Mouse (Mus musculus) forebrain, embryonic 16.5 days (tissue): Measurements from ENCODE around the gene Gm4981. TPM values are rescaled to one million over a fixed set of nuclear protein-coding genes. Genes with fewer than 3 reads are reported as not detected.
"Not testable (repeated sequence)": the region's sequence is repeated elsewhere in the genome, so short reads cannot be mapped to it uniquely, and the experiment has no call there.

ENCODE experiments used
- ATAC-seq: fragments of 200-750 bp; cut with Nextera tagmentation; 2 replicates; pipeline ENCODE4 v1.8.0; 2017; ENCODE audit warnings: mild to moderate bottlenecking, moderate library complexity
- H3K27ac ChIP-seq: fragments of 300-500 bp; sonication (generic); 2 replicates; pipeline ENCODE4 v1.5.1; 2014; ENCODE audit warnings: low read length, control low read depth
- H3K27me3 ChIP-seq: fragments of 300-500 bp; sonication (generic); replicated peaks from 2 replicates; pipeline ENCODE4 v1.6.1; 2014; ENCODE audit warnings: low read length; ENCODE audit not compliant: control insufficient read depth, insufficient read depth
- H3K36me3 ChIP-seq: fragments of 300-500 bp; sonication (generic); 2 replicates; pipeline ENCODE4 v1.6.1; 2014; ENCODE audit not compliant: control insufficient read depth, insufficient read depth
- H3K4me1 ChIP-seq: fragments of 300-500 bp; sonication (generic); replicated peaks from 2 replicates; pipeline ENCODE4 v1.6.1; 2014; ENCODE audit warnings: low read length; ENCODE audit not compliant: control insufficient read depth, insufficient read depth
- H3K4me2 ChIP-seq: fragments of 300-500 bp; sonication (generic); 2 replicates; pipeline ENCODE4 v1.6.1; 2014; ENCODE audit warnings: mild to moderate bottlenecking, low read length, control low read depth
- H3K4me3 ChIP-seq: fragments of 300-500 bp; sonication (generic); replicated peaks from 2 replicates; pipeline ENCODE4 v1.5.1; 2014; ENCODE audit warnings: mild to moderate bottlenecking, low read length, control low read depth
- H3K9ac ChIP-seq: fragments of 300-500 bp; sonication (generic); replicated peaks from 2 replicates; pipeline ENCODE4 v1.6.1; 2014; ENCODE audit warnings: low read depth, low read length, control low read depth
- H3K9me3 ChIP-seq: fragments of 300-500 bp; sonication (generic); 2 replicates; pipeline ENCODE4 v1.6.1; 2016; ENCODE audit warnings: low read length; ENCODE audit not compliant: control insufficient read depth
- WGBS: fragments of 180-500 bp; shearing (Covaris S2); extraction: QIAGEN DNeasy Blood & Tissue Kit; methylation state at CpG from one replicate; pipeline ENCODE4 v1.1.7; 2014; 5-methylcytosine and 5-hydroxymethylcytosine counted together
- polyA plus RNA-seq: library from polyadenylated mRNA; unstranded; fragments of >200 nt; fragmentation: Nextera tagmentation; extraction: Ambion mirVana; gene quantifications from 2 replicates; pipeline ENCODE4 v1.2.1, GENCODE M21; 2015

Gene Gm4981
- not detected in 2 replicates for polyA plus RNA-seq

- no peaks in the 10 kb centered on the region for H3K36me3 ChIP-seq
- H3K9ac ChIP-seq: no peak within 1 kb of the TSS
These were observed at the start of gene Gm4981 for GRCm38 (mm10) chr10:58236613-58237012. Gene Gm4981 (minus strand): TSS chr10:58236701.

DNA sequence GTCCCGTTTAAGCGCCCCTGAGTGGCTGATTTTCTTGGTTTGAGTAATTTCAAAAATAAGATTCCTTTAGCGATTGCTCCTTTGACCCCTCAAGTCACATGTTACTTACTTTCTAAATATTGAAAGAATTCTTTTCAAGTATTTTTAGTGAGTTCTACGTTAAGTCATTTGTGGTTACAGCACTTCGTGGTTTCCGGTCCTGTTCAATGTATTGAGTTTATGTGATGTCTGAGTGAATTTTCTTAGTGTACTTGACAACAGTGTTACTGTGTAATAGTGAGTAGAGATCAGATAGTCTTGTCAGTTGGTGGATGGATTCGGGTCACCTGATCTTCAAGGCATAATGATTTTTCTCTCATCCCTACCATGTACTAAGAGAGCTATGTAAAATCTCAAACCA is 45.7 kb upstream of the Gm4981 start:
- no peak overlapping the region for H3K27ac ChIP-seq
- no peaks in the 10 kb centered on the region for H3K9me3 ChIP-seq
- WGBS: 95% methylated on average over 7 of the region's 7 CpGs
- no peak for ATAC-seq
- H3K9ac ChIP-seq: no peak overlapping the region
- no peaks in the 10 kb centered on the region for H3K27me3 ChIP-seq
- peaks cover 31% of the 10 kb centered on the region for H3K36me3 ChIP-seq
- no peak overlapping the region for H3K4me2 ChIP-seq
- no peak overlapping the region for H3K4me3 ChIP-seq
- no peaks in the 10 kb centered on the region for H3K4me1 ChIP-seq

More at GRCm38 (mm10) chr10:58236613-58237012, at the start of gene Gm4981:
- H3K4me1 ChIP-seq: no peaks in the 10 kb centered on the region
- 87% methylated on average over 10 of the region's 10 CpGs for WGBS
- ATAC-seq: no peak
- no peak within 1 kb of the TSS for H3K4me2 ChIP-seq
- peaks cover 13% of the 10 kb centered on the region for H3K9me3 ChIP-seq
- H3K27ac ChIP-seq: no peak within 1 kb of the TSS
- no peak within 1 kb of the TSS for H3K4me3 ChIP-seq
- no peaks in the 10 kb centered on the region for H3K27me3 ChIP-seq

DNA sequence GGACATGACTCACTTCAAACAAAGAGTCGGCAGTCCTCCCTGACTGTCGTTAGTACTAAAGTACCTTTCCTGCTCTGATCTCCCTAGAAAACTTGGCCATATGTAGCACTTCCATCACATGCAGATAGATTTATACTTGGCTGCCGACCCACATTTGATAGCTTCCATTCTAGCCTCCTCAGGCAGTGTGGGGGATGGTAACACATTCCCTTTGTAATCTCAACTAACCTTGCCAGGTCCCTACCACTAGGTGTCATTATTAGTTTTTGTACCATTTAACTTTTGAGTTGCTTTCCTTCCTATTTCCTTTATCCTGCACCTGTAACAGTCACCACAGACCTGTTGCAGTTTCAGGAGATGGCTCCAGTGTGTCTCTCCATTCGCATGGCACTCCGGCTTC is 22.0 kb upstream of the Gm4981 start:
- WGBS: 75% methylated on average over 5 of the region's 5 CpGs
- H3K27ac ChIP-seq: no peak overlapping the region

DNA sequence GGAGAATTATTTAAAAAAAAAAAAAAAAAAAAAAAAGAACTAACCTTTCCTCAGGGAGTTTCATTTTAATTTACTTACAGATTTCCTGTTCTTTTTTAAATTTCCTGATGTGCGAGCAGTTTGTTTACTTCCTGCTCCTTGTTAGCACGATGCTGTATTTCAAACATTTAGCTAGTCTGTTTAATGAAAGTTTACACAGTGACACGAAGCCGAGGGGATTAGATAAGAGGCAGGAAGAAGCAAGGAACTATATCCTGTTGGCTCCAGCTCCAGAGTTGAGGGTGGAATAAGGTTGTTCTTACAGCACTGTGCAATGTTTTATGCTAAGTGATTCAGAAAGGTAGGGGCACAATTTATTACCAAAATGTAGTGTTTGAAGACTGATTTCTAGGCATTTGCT is 19.5 kb upstream of the Gm4981 start:
- ATAC-seq: no peak
- H3K9ac ChIP-seq: peak overlapping the region; percentile 94
- peak overlapping the region; percentile 65 for H3K4me2 ChIP-seq
- H3K4me1 ChIP-seq: peaks cover 12% of the 10 kb centered on the region
- H3K36me3 ChIP-seq: peaks cover 6% of the 10 kb centered on the region
- no peaks in the 10 kb centered on the region for H3K27me3 ChIP-seq
- H3K4me3 ChIP-seq: peak overlapping the region; percentile 95
- 2% methylated on average over 4 of the region's 4 CpGs for WGBS
- H3K9me3 ChIP-seq: no peaks in the 10 kb centered on the region
- no peak overlapping the region for H3K27ac ChIP-seq

More for the DNA sequence above, 22.0 kb upstream of the Gm4981 start:
- no peak for ATAC-seq
- H3K4me3 ChIP-seq: no peak overlapping the region
- no peak overlapping the region for H3K4me2 ChIP-seq
- H3K4me1 ChIP-seq: peaks cover 12% of the 10 kb centered on the region
- no peaks in the 10 kb centered on the region for H3K27me3 ChIP-seq
- peaks cover 12% of the 10 kb centered on the region for H3K36me3 ChIP-seq
- H3K9me3 ChIP-seq: no peaks in the 10 kb centered on the region
- no peak overlapping the region for H3K9ac ChIP-seq

- Histone ChIP-seq H3K9ac (peak within 1 kb of the TSS; percentile 94), H3K36me3 (peaks cover 6% of the 10 kb centered on the region), H3K27me3 (no peaks in the 10 kb centered on the region), H3K9me3 (no peaks in the 10 kb centered on the region), H3K4me3 (peak within 1 kb of the TSS; percentile 95), H3K4me2 (peak within 1 kb of the TSS; percentile 65), H3K4me1 (peaks cover 12% of the 10 kb centered on the region), H3K27ac (peak within 1 kb of the TSS; percentile 72)
- WGBS: under 1% methylated on average over 55 of the region's 58 CpGs
- peak; percentile 99 for ATAC-seq
These were observed 18.9 kb upstream of the Gm4981 start, which contains the start of gene Gcc2 for GRCm38 (mm10) chr10:58255213-58255892. Gene Gcc2 (plus strand): TSS chr10:58255497.

- Histone ChIP-seq H3K4me1 (peaks cover 12% of the 10 kb centered on the region), H3K9ac (peak overlapping the region; percentile 94), H3K27ac (no peak overlapping the region), H3K27me3 (no peaks in the 10 kb centered on the region), H3K4me3 (peak overlapping the region; percentile 95), H3K9me3 (no peaks in the 10 kb centered on the region), H3K36me3 (peaks cover 3% of the 10 kb centered on the region), H3K4me2 (peak overlapping the region; percentile 65)
- ATAC-seq: peak; percentile 27
- WGBS: 23% methylated on average over 6 of the region's 6 CpGs
These were observed 18.2 kb upstream of the Gm4981 start for GRCm38 (mm10) chr10:58254635-58255175.

DNA sequence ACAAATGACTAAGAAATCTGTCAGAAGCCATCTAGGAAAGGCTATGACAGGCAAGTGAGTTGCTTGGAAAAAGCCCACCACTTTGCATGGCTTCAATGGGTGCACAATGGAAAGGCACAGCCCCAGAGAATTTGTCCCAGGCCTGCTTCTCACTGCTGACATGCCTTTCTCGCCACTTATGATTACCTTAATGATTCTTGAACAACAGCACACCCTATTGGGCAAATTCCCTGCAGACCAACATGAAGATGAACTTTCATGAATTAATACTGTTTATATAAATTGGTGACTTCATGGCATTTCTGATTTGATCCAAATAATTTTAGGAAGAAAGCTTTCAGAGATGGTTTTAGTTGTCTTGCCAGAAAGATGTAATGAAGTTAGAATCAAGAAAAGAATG is 13.0 kb upstream of the Gm4981 start:
- Histone ChIP-seq H3K4me1 (peaks cover under 1% of the 10 kb centered on the region; the same call in 1 of the 2 replicates), H3K4me3 (no peak overlapping the region), H3K27ac (no peak overlapping the region), H3K36me3 (no peaks in the 10 kb centered on the region), H3K9me3 (no peaks in the 10 kb centered on the region), H3K4me2 (no peak overlapping the region), H3K9ac (no peak overlapping the region), H3K27me3 (no peaks in the 10 kb centered on the region)
- ATAC-seq: no peak
- WGBS: 11% methylated on average over 1 of the region's 1 CpGs

DNA sequence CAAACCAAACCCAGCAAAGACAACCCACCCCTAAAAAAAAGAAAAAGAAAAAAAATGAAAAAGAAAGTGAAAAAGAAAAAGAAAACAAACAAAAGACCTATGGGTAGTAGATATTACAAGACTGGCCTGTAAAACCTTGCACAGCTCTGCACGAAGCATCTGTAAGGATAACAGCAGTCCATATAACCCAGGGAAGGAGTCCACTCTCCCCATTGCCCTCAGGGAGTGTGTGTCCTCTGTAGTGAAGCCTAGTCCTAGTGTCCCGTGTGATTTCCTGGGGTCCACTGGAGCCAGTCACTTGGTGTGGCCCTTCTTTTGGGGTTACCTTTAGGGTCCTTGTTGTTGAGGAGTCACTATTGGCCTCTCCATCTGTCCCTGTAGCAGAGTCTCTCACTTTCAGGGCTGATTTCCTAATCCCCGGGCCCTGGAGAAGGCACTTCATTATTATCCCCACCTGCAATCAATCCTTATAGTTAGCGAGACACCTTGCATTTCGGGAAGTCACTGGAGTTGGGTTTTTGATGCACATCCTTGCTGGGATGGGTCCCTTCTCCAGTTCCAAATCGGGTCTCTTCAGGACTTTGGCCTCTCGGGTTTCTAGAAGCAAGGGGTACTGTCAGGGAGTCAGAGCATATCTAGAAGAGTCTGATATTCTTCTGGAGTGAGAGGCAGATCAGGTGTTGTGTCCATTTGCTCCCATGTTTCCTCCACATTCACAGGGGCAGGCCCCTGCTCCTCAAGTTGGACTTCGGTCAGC is 2.7 kb upstream of the Gm4981 start:
- H3K27ac ChIP-seq, H3K9me3 ChIP-seq, H3K4me1 ChIP-seq, ATAC-seq, H3K27me3 ChIP-seq, H3K9ac ChIP-seq, H3K36me3 ChIP-seq, H3K4me3 ChIP-seq, H3K4me2 ChIP-seq: not testable (repeated sequence)
- 86% methylated on average over 7 of the region's 8 CpGs for WGBS

GRCm38 (mm10) chr10:58234985-58235384 is 1.5 kb downstream of the Gm4981 start:
- H3K4me1 ChIP-seq, ATAC-seq, H3K4me2 ChIP-seq, H3K27me3 ChIP-seq, H3K4me3 ChIP-seq, H3K27ac ChIP-seq, H3K36me3 ChIP-seq, H3K9ac ChIP-seq: not testable (repeated sequence)
- peaks cover 16% of the 10 kb centered on the region for H3K9me3 ChIP-seq
- WGBS: 80% methylated on average over 4 of the region's 4 CpGs
